Mouse (Mus musculus) embryonic facial prominence, embryonic 10.5 days (tissue): ENCODE measurements around the gene Sema3g. TPM values are rescaled to one million over a fixed set of nuclear protein-coding genes. Genes with fewer than 3 reads are reported as not detected.

Experiments used
- DNase-seq: peaks from one replicate; pipeline ENCODE4 v3.0.0-alpha.2; 2017; ENCODE audit warnings: low spot score
- H3K27ac ChIP-seq: fragments of 300-500 bp; sonication (generic); replicated peaks from 2 replicates; pipeline ENCODE4 v1.5.1; 2016; ENCODE audit warnings: mild to moderate bottlenecking
- H3K27me3 ChIP-seq: fragments of 300-500 bp; sonication (generic); replicated peaks from 2 replicates; pipeline ENCODE4 v1.6.1; 2016; ENCODE audit warnings: low read depth, mild to moderate bottlenecking; ENCODE audit not compliant: poor library complexity, severe bottlenecking
- H3K36me3 ChIP-seq: fragments of 300-500 bp; sonication (generic); replicated peaks from 2 replicates; pipeline ENCODE4 v1.6.1; 2016; ENCODE audit warnings: mild to moderate bottlenecking, moderate library complexity
- H3K4me1 ChIP-seq: fragments of 300-500 bp; sonication (generic); 2 replicates; pipeline ENCODE4 v1.6.1; 2016
- H3K4me3 ChIP-seq: fragments of 300-500 bp; sonication (generic); 2 replicates; pipeline ENCODE4 v1.5.1; 2016; ENCODE audit warnings: mild to moderate bottlenecking, moderate library complexity
- H3K9me3 ChIP-seq: fragments of 300-500 bp; sonication (generic); 2 replicates; pipeline ENCODE4 v1.6.1; 2016; ENCODE audit warnings: mild to moderate bottlenecking
- WGBS: fragments of 180-500 bp; shearing (Covaris S2); methylation state at CpG from one replicate; pipeline ENCODE4 v1.1.7; 2016; 5-methylcytosine and 5-hydroxymethylcytosine counted together
- polyA plus RNA-seq: library from polyadenylated mRNA; unstranded; fragments of >200 nt; fragmentation: Nextera tagmentation; extraction: Ambion mirVana; gene quantifications from 2 replicates; pipeline ENCODE4 v1.2.1, GENCODE M21; 2016

The Sema3g gene
- polyA plus RNA-seq, 1 experiment from 2014 or later = 0.76 TPM

DNA sequence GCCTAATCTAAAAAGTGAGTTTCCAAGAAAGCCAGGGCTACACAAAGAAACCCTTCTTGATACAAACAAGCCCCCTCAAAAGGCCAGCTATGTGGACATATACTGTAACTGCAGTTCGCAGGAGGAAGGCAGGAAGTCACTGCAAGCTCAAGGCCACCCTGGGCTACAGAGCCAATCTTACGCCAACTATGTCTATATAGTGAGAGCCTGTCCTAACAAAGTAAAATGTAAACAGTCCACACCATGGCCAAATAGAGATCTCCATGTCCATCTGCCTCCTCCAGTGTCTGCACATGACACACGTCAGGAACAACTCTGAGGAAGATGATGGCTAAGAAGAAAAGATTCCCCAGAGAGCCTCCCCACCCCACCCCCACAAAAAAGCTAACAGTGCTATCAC, 17.6 kb upstream of the Sema3g start:
- Histone ChIP-seq H3K4me1 (peaks cover 12% of the 10 kb centered on the region), H3K27me3 (no peaks in the 10 kb centered on the region), H3K27ac (no peak overlapping the region), H3K9me3 (no peaks in the 10 kb centered on the region), H3K4me3 (no peak overlapping the region), H3K36me3 (peaks cover 100% of the 10 kb centered on the region)
- 88% methylated on average over 3 of the region's 3 CpGs for WGBS
- DNase-seq = no peak

DNA sequence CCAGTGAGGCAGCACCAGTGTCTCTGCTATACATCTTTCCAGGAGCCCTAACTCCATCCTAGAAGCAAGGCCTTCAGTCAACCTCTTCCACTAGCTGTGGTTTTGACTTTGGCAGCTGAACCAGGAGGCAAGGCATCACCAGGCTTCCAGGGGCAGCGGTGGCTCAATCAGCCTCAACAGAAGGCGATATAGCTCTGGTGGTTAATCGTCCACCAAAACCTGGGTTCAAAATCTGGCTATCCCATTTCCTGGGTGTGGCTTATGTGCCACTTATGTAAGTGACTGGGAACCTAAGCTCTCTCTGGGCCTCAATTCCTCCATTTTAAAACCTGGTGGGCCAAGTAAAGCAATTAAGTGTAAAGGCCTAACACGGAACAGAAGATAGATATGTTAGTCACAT, 12.8 kb upstream of the Sema3g start:
- peak overlapping the region; percentile 97 for H3K27ac ChIP-seq
- peaks cover 28% of the 10 kb centered on the region for H3K4me1 ChIP-seq
- 80% methylated on average over 4 of the region's 4 CpGs for WGBS
- H3K27me3 ChIP-seq = 0 out of 2 replicates have a peak, but pooled peaks cover 4% of the 10 kb centered on the region
- peak overlapping the region; percentile 90 for H3K4me3 ChIP-seq
- peaks cover 58% of the 10 kb centered on the region for H3K36me3 ChIP-seq
- H3K9me3 ChIP-seq = no peaks in the 10 kb centered on the region
- DNase-seq = no peak

DNA sequence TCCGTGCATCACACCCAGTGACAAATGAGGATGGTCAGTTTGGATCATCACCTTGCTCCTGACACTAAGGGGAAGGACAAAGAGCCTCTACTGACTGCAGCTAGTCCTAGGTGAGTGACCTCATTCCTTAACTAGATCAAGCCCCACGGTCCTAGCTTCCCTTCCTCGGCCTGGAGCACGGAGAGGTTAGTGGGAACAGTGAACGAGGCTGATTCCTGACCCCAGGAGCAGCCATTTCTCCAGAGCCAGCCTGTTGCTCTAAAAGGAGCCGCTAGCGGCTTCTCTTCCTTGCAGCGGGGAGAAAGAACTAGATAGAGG, 12.5 kb upstream of the Sema3g start:
- Histone ChIP-seq H3K9me3 (no peaks in the 10 kb centered on the region), H3K27ac (peak overlapping the region; percentile 97), H3K4me1 (peaks cover 28% of the 10 kb centered on the region), H3K36me3 (peaks cover 54% of the 10 kb centered on the region), H3K4me3 (peak overlapping the region; percentile 90), H3K27me3 (0 out of 2 replicates have a peak, but pooled peaks cover 4% of the 10 kb centered on the region)
- 24% methylated on average over 8 of the region's 8 CpGs for WGBS
- DNase-seq = no peak

DNA sequence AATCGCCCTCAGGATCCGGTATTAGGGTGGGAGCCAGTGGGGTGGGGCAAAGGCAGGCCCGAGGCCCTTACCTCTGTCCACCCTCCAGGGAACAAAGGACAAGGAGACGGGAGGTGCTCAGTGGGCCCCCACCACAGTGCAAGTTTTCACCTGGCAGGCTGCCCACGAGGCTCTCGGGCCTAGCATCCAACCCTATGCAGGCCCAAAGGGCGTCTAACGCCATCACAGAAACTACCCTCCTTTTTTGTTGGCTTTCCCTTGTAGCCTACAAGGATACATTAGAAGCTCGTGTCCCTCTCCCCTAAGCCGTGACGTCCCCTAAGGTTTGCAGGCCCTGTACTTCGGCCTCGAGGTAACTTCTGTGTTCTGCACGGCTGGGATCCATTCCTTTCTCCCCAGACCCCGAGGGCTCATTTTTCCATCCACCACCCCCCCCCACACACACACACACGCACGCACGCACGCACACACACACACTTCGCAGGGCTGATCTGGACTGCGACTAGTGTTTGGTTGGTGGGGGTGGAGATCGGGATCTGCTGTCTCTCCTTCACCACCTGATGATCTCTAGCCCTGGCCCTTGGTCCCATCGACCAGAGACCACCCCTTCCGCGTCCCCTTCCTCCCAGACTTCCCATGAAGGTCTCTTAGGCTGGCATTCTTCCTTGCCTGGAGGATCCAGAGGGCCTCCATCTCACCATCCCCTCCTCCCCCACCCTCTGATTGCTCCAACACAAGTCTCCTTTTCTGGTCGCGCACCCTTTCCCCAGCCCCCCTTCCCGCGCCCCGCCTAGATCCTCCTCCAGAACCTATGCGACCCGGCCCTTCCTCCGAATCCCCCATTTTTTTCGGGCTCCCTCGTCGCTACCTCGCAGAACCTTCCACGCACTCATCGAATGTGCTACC, 11.8 kb upstream of the Sema3g start:
- DNase-seq = peak; percentile 74
- Histone ChIP-seq H3K4me3 (peak overlapping the region; percentile 90), H3K4me1 (peaks cover 28% of the 10 kb centered on the region), H3K9me3 (no peaks in the 10 kb centered on the region), H3K27ac (peak overlapping the region; percentile 97), H3K27me3 (0 out of 2 replicates have a peak, but pooled peaks cover 4% of the 10 kb centered on the region), H3K36me3 (peaks cover 48% of the 10 kb centered on the region)
- 3% methylated on average over 39 of the region's 39 CpGs for WGBS

DNA sequence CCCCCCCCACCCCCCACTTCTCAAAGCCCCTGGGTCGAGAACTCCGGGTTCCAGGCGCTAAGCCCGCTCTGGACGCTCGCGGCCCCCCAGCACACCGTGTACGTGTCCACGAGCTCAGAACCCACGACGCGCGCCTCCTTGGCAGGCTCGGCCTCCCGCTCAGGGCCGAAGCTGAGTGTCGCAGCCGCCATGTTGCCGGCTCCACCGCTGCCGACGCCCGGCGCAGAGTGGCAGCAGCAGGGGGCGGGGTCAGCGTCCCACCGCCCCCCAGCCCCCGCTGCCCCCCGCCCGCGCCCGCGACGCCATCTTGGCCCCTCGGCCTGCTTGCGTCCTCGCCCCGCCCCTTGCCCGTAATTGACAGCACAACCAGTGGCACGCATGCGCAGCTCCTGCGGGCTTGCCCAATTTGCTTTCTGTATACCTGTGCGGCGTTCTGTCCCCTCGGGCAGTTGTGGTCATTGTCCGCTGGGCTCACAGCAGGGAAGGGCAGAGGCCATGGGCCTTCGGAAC, 11.1 kb upstream of the Sema3g start:
- peak overlapping the region; percentile 90 for H3K4me3 ChIP-seq
- peak; percentile 98 for DNase-seq
- H3K36me3 ChIP-seq = peaks cover 41% of the 10 kb centered on the region
- WGBS = under 1% methylated on average over 48 of the region's 48 CpGs
- no peaks in the 10 kb centered on the region for H3K9me3 ChIP-seq
- 0 out of 2 replicates have a peak, but pooled peaks cover 4% of the 10 kb centered on the region for H3K27me3 ChIP-seq
- peak overlapping the region; percentile 97 for H3K27ac ChIP-seq
- peaks cover 28% of the 10 kb centered on the region for H3K4me1 ChIP-seq

DNA sequence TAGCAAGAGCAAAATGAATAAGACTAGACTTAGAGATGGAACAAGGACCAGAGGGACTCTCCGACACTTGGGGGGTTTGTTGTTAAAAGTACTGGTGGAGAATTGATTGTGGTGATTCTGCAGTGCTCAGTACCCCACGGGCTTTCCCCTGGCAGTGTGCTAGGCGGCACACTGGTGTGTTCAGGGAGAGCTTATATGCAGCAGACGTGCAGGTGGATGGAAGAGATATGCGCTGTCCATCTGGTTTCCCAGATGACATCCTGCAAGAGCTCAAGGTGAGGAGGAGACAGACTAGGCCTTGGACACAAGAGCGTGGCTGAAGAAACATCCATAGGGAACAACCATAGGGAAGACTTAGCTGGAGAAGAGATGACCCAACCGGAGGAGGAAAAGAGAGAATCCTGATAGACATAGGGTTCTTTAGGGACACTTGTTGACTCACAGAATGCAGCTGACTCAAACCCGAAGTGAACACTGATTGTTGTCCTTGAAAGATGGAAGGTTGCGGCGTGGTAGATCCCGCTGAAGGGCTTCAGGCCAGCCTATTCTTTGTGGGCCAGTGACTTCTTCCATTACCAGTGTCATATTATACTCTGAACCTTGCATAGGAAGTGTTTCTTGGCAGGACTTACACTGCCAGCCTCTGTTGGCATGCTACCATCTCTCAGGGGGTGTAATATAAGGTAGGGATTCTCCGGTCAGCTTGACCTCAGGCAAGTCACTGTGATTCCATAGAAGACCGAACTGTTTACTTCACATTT, 10.4 kb upstream of the Sema3g start:
- Histone ChIP-seq H3K27ac (peak overlapping the region; percentile 97), H3K4me1 (peaks cover 32% of the 10 kb centered on the region), H3K4me3 (peak overlapping the region; percentile 90), H3K27me3 (0 out of 2 replicates have a peak, but pooled peaks cover 4% of the 10 kb centered on the region), H3K9me3 (no peaks in the 10 kb centered on the region), H3K36me3 (peaks cover 34% of the 10 kb centered on the region)
- DNase-seq = no peak
- 83% methylated on average over 13 of the region's 13 CpGs for WGBS

DNA sequence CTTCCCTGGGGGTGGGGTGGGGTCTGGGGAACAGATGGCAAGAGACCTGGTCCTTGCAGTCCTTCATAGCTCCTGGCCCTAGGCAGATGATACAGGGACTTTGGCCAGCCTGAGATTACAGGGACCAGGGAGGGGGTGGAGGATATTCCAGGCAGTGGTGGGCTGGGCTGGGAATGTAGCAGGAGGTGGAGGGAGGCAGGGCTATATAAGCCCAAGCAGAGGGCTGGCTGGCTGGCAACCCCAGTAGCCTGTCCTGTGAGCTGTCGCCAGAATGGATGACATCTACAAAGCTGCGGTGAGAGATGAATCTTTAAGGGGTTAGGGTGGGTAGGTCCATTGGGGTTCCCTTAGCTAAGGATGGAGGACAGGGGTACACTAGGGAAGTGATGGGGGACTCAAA, 9.6 kb upstream of the Sema3g start, which contains the start of gene Tnnc1:
Tnnc1 (plus strand) TSS at position 229 of the 400 bp plus-strand sequence.
- WGBS = 80% methylated on average over 2 of the region's 2 CpGs
- Histone ChIP-seq H3K27me3 (0 out of 2 replicates have a peak, but pooled peaks cover 7% of the 10 kb centered on the region), H3K4me3 (peak within 1 kb of the TSS; percentile 90), H3K36me3 (peaks cover 25% of the 10 kb centered on the region), H3K27ac (0 out of 2 replicates have a peak within 1 kb of the TSS, but pooled peaks have one; percentile 97), H3K9me3 (no peaks in the 10 kb centered on the region), H3K4me1 (peaks cover 37% of the 10 kb centered on the region)
- no peak for DNase-seq

DNA sequence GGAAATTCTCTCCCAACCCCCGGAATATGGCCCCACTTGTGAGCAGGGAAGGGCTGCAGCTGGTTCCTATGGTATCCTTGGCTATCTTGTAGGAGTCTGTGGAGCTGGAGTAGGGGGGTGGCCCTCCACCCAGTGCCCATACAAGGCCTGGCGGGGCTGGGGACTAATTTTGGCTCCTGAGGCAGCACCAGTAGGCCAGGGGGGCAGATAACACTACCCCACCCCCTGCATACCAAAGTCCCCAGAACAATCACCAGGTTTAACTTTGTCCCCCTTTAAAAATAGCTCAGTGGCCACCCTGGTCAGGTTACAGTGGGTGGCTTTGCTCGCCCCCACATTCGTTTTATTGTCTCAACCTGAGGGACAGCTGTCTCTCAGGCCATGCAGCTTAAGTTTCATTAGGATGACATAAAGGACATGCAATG, 8.5 kb upstream of the Sema3g start:
- Histone ChIP-seq H3K27ac (no peak overlapping the region), H3K36me3 (peaks cover 15% of the 10 kb centered on the region), H3K27me3 (0 out of 2 replicates have a peak, but pooled peaks cover 7% of the 10 kb centered on the region), H3K4me1 (peaks cover 37% of the 10 kb centered on the region), H3K4me3 (no peak overlapping the region), H3K9me3 (no peaks in the 10 kb centered on the region)
- WGBS = 78% methylated on average over 4 of the region's 4 CpGs
- no peak for DNase-seq

DNA sequence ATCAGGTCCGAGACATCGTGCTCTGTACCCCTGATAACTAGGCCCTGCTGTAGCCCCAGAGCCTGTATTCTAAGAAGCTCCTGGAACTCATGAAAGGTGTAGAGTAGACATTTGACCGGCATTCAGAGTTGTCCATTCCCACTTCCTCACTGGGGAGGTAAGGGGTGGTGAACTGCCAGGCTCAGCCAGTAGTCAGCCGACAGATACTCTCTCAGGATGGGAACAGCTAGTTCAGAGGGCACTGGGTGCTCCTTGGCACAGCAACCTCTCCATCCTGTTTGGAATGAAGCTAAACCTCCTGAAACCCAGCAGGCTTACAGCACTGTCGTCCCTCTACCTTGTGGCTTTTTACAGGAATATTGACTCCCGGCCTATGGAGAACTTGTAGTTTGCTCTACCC, 5.8 kb upstream of the Sema3g start:
- WGBS = 87% methylated on average over 6 of the region's 6 CpGs
- H3K4me1 ChIP-seq = peaks cover 28% of the 10 kb centered on the region
- no peaks in the 10 kb centered on the region for H3K9me3 ChIP-seq
- no peaks in the 10 kb centered on the region for H3K36me3 ChIP-seq
- no peak overlapping the region for H3K4me3 ChIP-seq
- H3K27ac ChIP-seq = no peak overlapping the region
- H3K27me3 ChIP-seq = peaks cover 13% of the 10 kb centered on the region; the same call in 1 of the 2 replicates
- DNase-seq = no peak

DNA sequence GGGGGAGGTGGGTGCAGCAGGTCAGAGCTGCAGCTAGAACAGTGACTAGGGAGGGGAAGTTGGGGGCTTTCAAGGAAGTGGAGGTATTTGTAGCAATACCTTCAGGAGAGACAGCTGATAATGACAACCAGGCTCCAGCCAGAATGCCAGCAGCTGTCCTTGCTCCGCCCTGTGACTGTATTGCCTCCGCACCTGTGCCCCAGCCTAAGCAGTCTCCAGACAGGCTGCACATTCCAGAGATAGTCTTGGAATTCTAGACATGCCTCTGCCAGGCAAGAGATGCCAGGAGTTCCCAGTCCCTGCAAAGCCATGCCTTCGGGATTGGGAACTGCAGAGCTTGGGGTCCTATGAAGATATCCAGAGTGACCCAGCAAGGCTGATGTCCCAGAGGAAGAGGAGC, 5.2 kb upstream of the Sema3g start:
- Histone ChIP-seq H3K4me3 (no peak overlapping the region), H3K36me3 (no peaks in the 10 kb centered on the region), H3K9me3 (no peaks in the 10 kb centered on the region), H3K27ac (no peak overlapping the region), H3K27me3 (peaks cover 18% of the 10 kb centered on the region; the same call in 1 of the 2 replicates), H3K4me1 (peaks cover 28% of the 10 kb centered on the region)
- DNase-seq = no peak
- WGBS = 86% methylated on average over 3 of the region's 3 CpGs

DNA sequence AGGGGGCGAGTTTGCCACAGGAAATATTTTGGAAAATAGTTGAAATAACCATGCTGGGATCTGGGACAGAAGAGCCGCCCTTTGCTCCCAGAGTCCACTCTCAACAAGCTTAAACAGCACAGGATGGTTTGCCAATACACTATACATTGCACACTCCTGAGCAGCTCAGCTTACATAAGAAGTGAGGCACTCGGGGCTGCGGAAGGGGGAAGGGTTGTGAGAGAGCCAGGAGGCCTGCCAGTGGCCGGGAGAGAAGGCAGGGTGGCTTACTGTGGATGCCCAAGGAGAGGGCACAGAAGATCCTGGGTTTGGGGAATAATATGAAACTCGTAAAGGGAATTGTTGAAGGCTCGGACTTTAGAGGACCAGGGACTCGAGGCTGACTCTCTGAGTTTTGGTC, 3.8 kb upstream of the Sema3g start:
- Histone ChIP-seq H3K4me3 (no peak overlapping the region), H3K27me3 (peaks cover 16% of the 10 kb centered on the region; the same call in 1 of the 2 replicates), H3K9me3 (no peaks in the 10 kb centered on the region), H3K27ac (no peak overlapping the region), H3K36me3 (no peaks in the 10 kb centered on the region), H3K4me1 (peaks cover 36% of the 10 kb centered on the region)
- no peak for DNase-seq
- 68% methylated on average over 8 of the region's 8 CpGs for WGBS

DNA sequence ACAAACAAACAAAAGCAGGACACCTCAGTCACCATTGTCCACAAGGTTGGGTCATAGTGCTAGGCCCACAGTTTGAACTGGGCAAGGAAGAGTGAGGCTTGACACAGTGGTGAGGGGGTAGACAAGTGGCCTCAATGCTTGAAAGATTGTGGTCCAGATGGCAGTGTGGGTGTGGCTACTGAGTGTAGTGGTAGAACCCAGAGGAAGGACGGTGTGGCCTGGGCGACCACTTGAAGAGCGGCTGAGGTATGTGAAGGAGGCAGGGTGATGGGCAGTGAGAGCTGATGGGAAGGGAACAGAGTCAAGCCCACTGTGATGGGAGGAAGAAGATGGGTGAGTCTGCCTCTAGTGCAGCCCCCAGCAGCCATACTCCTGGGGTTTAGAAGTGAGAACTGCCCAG, 3.0 kb upstream of the Sema3g start:
- Histone ChIP-seq H3K36me3 (no peaks in the 10 kb centered on the region), H3K4me1 (peaks cover 36% of the 10 kb centered on the region), H3K4me3 (no peak overlapping the region), H3K27ac (no peak overlapping the region), H3K9me3 (no peaks in the 10 kb centered on the region), H3K27me3 (peaks cover 14% of the 10 kb centered on the region; the same call in 1 of the 2 replicates)
- WGBS = 86% methylated on average over 3 of the region's 3 CpGs
- DNase-seq = no peak
